Mouse (Mus musculus) C2C12 (cell line): ENCODE measurements around the gene Celsr3.

Experiments
- CEBPB ChIP-seq: IDR thresholded peaks from one replicate; pipeline ENCODE4 v1.6.1; 2011; ENCODE audit warnings: low read depth, mild to moderate bottlenecking, control low read depth, moderate library complexity
- CTCF ChIP-seq: IDR thresholded peaks from one replicate; pipeline ENCODE4 v1.5.1; 2011; ENCODE audit not compliant: control insufficient read depth, insufficient read depth, insufficient read length
- MAX ChIP-seq: IDR thresholded peaks from one replicate; pipeline ENCODE4 v1.6.1; 2011; ENCODE audit warnings: mild to moderate bottlenecking, control low read depth
- MYOG ChIP-seq: IDR thresholded peaks from one replicate; pipeline ENCODE4 v1.6.1; 2011; ENCODE audit not compliant: control insufficient read depth, insufficient read length; ENCODE audit errors: extremely low read depth
- USF1 ChIP-seq: IDR thresholded peaks from one replicate; pipeline ENCODE4 v1.6.1; 2011; ENCODE audit warnings: low read depth, mild to moderate bottlenecking, control low read depth, moderate library complexity

- TF ChIP-seq CTCF (no peak), USF1 (no peak), MYOG (no peak), CEBPB (no peak), MAX (no peak)
These were observed 22.3 kb downstream of the Celsr3 start for GRCm38 (mm10) chr9:108848419-108848818.
